Mouse (Mus musculus) CH12.LX (cell line): ENCODE data around the gene H3f3b. TPM values are rescaled to one million over a fixed set of nuclear protein-coding genes. Genes with fewer than 3 reads are reported as not detected.
A peak's percentile ranks its signal among the peaks of the same experiment; 100 is the strongest.

Source experiments
- DNase-seq: peaks from one replicate; pipeline ENCODE4 v3.0.0-alpha.2; 2013; ENCODE audit errors: extremely low read depth
- H3K27ac ChIP-seq: 2 replicates; pipeline ENCODE4 v1.5.1; 2012; ENCODE audit warnings: low read depth, mild to moderate bottlenecking, control low read depth, moderate library complexity; ENCODE audit not compliant: insufficient read depth
- H3K27me3 ChIP-seq: replicated peaks from 2 replicates; pipeline ENCODE3; 2012; ENCODE audit warnings: inconsistent platforms
- H3K36me3 ChIP-seq, 2 experiments: replicated peaks in 1 of 2; 2 replicates each; pipeline versions ENCODE3 to v1.6.1; 2012; ENCODE audit warnings: inconsistent platforms in 1 of 2, low read length in 1 of 2, mild to moderate bottlenecking in 1 of 2, mixed read lengths in 1 of 2, moderate library complexity in 1 of 2; ENCODE audit not compliant: control insufficient read depth in 1 of 2, insufficient read depth in 1 of 2
- H3K4me1 ChIP-seq, 2 experiments: 2 replicates each; pipeline ENCODE4 v1.6.1; 2012; ENCODE audit warnings: inconsistent platforms in 1 of 2, moderate library complexity in 1 of 2; ENCODE audit not compliant: insufficient read depth in 2 of 2, control insufficient read depth in 1 of 2
- H3K4me2 ChIP-seq: 2 replicates; pipeline ENCODE4 v1.6.1; 2012; ENCODE audit warnings: low read depth, mild to moderate bottlenecking, control low read depth; ENCODE audit not compliant: poor library complexity, insufficient read depth, severe bottlenecking
- H3K4me3 ChIP-seq, 3 experiments: fragments of 150-350 bp in 1 of 3; sonication (generic) in 1 of 3; replicated peaks in 1 of 3; 2 replicates each; pipeline versions ENCODE3 to v1.5.1; 2011 to 2012; ENCODE audit warnings: low read depth in 2 of 3, low read length in 2 of 3, mild to moderate bottlenecking in 2 of 3, moderate library complexity in 2 of 3, control low read depth in 1 of 3, improper control_type of control experiment in 1 of 3, inconsistent platforms in 1 of 3, mixed read lengths in 1 of 3; ENCODE audit not compliant: poor library complexity in 1 of 3
- H3K79me2 ChIP-seq: replicated peaks from 2 replicates; pipeline ENCODE4 v1.6.1; 2012; ENCODE audit warnings: mild to moderate bottlenecking, moderate library complexity; ENCODE audit not compliant: control insufficient read depth, poor library complexity, insufficient read depth, severe bottlenecking; ENCODE audit errors: extremely low read depth
- H3K9ac ChIP-seq: 2 replicates; pipeline ENCODE4 v1.6.1; 2012; ENCODE audit warnings: low read depth, mild to moderate bottlenecking, control low read depth, moderate library complexity; ENCODE audit not compliant: insufficient read depth
- H3K9me3 ChIP-seq: replicated peaks from 2 replicates; pipeline ENCODE3; 2012; ENCODE audit warnings: low read length, inconsistent platforms, mixed read lengths
- CHD1 ChIP-seq: IDR thresholded peaks from 2 replicates; pipeline ENCODE4 v1.6.1; 2012; ENCODE audit warnings: low read depth, low read length, improper control_type of control experiment, inconsistent platforms
- CTCF ChIP-seq, 2 experiments: IDR thresholded peaks in 1 of 2; conservative IDR thresholded peaks in 1 of 2; 2 replicates each; pipeline ENCODE4 v1.5.1; 2011 to 2012; ENCODE audit warnings: low read depth in 2 of 2, low read length in 2 of 2, improper control_type of control experiment in 1 of 2, inconsistent platforms in 1 of 2, mild to moderate bottlenecking in 1 of 2, moderate library complexity in 1 of 2
- EP300 ChIP-seq: IDR thresholded peaks from 2 replicates; pipeline ENCODE4 v1.6.1; 2011; ENCODE audit warnings: low read length, improper control_type of control experiment
- JUN ChIP-seq: IDR thresholded peaks from 2 replicates; pipeline ENCODE4 v1.6.1; 2011; ENCODE audit warnings: low read depth, mild to moderate bottlenecking, low read length, improper control_type of control experiment, moderate library complexity; ENCODE audit not compliant: insufficient read depth
- JUND ChIP-seq: conservative IDR thresholded peaks from 2 replicates; pipeline ENCODE4 v1.6.1; 2011; ENCODE audit warnings: low read depth, low read length, improper control_type of control experiment
- MAFK ChIP-seq: IDR thresholded peaks from 2 replicates; pipeline ENCODE4 v1.6.1; 2011; ENCODE audit warnings: low read length, improper control_type of control experiment; ENCODE audit not compliant: insufficient replicate concordance
- MAX ChIP-seq: IDR thresholded peaks from 2 replicates; pipeline ENCODE4 v1.6.1; 2011; ENCODE audit warnings: low read length, improper control_type of control experiment
- MXI1 ChIP-seq: IDR thresholded peaks from 2 replicates; pipeline ENCODE4 v1.6.1; 2011; ENCODE audit warnings: mild to moderate bottlenecking, low read depth, low read length, improper control_type of control experiment
- MYC ChIP-seq: IDR thresholded peaks from 2 replicates; pipeline ENCODE4 v1.6.1; 2011; ENCODE audit warnings: low read depth, mild to moderate bottlenecking, improper control_type of control experiment, low read length
- NELFE ChIP-seq: IDR thresholded peaks from 2 replicates; pipeline ENCODE4 v1.6.1; 2011; ENCODE audit warnings: low read depth, low read length, improper control_type of control experiment
- NRF1 ChIP-seq: IDR thresholded peaks from 2 replicates; pipeline ENCODE4 v1.6.1; 2014; ENCODE audit warnings: low read depth, mild to moderate bottlenecking, inconsistent platforms, low read length, improper control_type of control experiment, moderate library complexity
- PAX5 ChIP-seq: IDR thresholded peaks from 2 replicates; pipeline ENCODE4 v1.6.1; 2012; ENCODE audit warnings: low read length, inconsistent platforms, mixed read lengths
- POLR2AphosphoS2 ChIP-seq: IDR thresholded peaks from 2 replicates; pipeline ENCODE4 v1.6.1; 2011; ENCODE audit warnings: low read depth, low read length, improper control_type of control experiment
- RAD21 ChIP-seq: IDR thresholded peaks from 2 replicates; pipeline ENCODE4 v1.6.1; 2011; ENCODE audit warnings: low read depth, mild to moderate bottlenecking, low read length, improper control_type of control experiment, moderate library complexity
- RCOR1 ChIP-seq: conservative IDR thresholded peaks from 2 replicates; pipeline ENCODE4 v1.6.1; 2012; ENCODE audit warnings: low read depth, mild to moderate bottlenecking, inconsistent platforms, low read length, improper control_type of control experiment
- SMC3 ChIP-seq: IDR thresholded peaks from 2 replicates; pipeline ENCODE4 v1.6.1; 2011; ENCODE audit warnings: low read depth, low read length, improper control_type of control experiment
- UBTF ChIP-seq: IDR thresholded peaks from 2 replicates; pipeline ENCODE4 v1.6.1; 2012; ENCODE audit warnings: low read depth, mild to moderate bottlenecking, inconsistent platforms, low read length, improper control_type of control experiment, moderate library complexity
- USF1 ChIP-seq: IDR thresholded peaks from 2 replicates; pipeline ENCODE4 v1.6.1; 2014; ENCODE audit warnings: low read depth, mild to moderate bottlenecking, inconsistent platforms, low read length, improper control_type of control experiment
- ZC3H11A ChIP-seq: IDR thresholded peaks from 2 replicates; pipeline ENCODE4 v1.6.1; 2012; ENCODE audit warnings: low read depth, mild to moderate bottlenecking, inconsistent platforms, low read length, improper control_type of control experiment
- dilution Hi-C: fragments of 300-500 bp; cut with MboI; formaldehyde crosslinking; loops from 2 replicates; pipeline ENCODE4 v1.14.3; 2020; ENCODE audit warnings: low sequenced_read_pairs; ENCODE audit not compliant: extremely low pct_unique_long_range_greater_than_20kb, extremely low pct_ligation_motif_present
- in situ Hi-C: fragments of 300-500 bp; cut with MboI; formaldehyde crosslinking; loops from 3 replicates; pipeline ENCODE4 v1.14.3; 2019; ENCODE audit warnings: low sequenced_read_pairs, low pct_ligation_motif_present, low pct_unique_long_range_greater_than_20kb, mixed read lengths
- polyA plus RNA-seq: library from polyadenylated mRNA; unstranded; fragments of >175 nt; gene quantifications from 2 replicates; pipeline ENCODE4 v1.2.1, GENCODE M21; 2012; ENCODE audit warnings: low read depth; ENCODE audit not compliant: insufficient read length
- total RNA-seq, 2 experiments: library from RNA; depleted of rRNA; stranded (reverse); fragments of 300-350 nt in 1 of 2; fragments of >200 nt in 1 of 2; gene quantifications; 2 replicates each; pipeline ENCODE4 v1.2.3; 2012 to 2014

H3f3b gene
- total and polyA plus RNA-seq, 3 experiments = 340 to 889 (median 567) TPM

DNA sequence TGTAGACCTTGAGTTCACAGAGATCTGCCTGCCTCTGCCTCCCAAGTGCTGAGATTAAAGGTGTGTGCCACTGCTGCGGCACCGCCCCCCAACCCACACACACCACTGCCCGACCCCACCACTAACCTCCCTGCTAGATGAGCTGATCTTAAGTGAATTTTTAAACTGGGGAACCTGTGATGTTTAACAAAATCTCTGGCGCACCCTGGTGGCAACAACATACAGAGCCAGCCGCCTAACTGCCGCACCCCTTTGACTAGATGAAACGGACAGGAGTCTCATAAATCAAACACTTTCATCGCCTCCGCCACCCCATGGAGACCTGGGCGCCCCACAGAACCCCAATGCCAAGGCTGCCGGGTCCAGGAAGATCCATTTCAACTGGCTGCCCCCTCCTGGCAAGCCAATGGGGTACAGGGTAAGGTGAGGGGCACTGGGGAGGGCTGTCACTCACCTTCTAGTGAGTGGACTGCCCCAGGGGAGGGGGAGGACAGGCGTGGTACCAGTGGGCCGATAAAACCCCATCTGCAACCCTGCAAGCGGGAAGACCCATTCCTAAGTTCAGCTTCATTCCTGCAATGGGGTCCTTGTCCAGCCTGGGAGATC lies 28.1 kb downstream of the H3f3b start:
- Histone ChIP-seq H3K9ac (no peak overlapping the region), H3K4me3 (no peak overlapping the region), H3K9me3 (peaks cover 9% of the 10 kb centered on the region), H3K4me2 (no peak overlapping the region), H3K36me3 (peaks cover 0 to 3% of the 10 kb centered on the region in 2 experiments), H3K27ac (no peak overlapping the region), H3K79me2 (no peaks in the 10 kb centered on the region), H3K4me1 (peaks cover 10 to 21% of the 10 kb centered on the region in 2 experiments), H3K27me3 (peaks cover 5% of the 10 kb centered on the region)
- in situ Hi-C loops (loop anchor here (25.0 kb wide), 1 partner anchor 387 kb away; the partner anchor contains the start of genes Gga3, Mif4gd and Mrps7), dilution Hi-C loops (no loop called here)
- DNase-seq = peak; percentile 86
- TF ChIP-seq NELFE (no peak), JUND (no peak), SMC3 (peak; percentile 91), CTCF (conservative IDR thresholded peaks at IDR 0.05 in 1 of 2, IDR thresholded peaks at IDR 0.05 in 1 of 2; ENCODE audit: low read depth in 2 of 2, low read length in 2 of 2) (peak; percentile 29 to 92; a peak in 3 of 4 replicates), PAX5 (no peak), ZC3H11A (peak; percentile 23; the same call in 1 of the 2 replicates), RAD21 (peak; percentile 83)

GRCm38 (mm10) chr11:115999027-115999426 lies 28.7 kb downstream of the H3f3b start:
- H3K27ac ChIP-seq = no peak overlapping the region
- peaks cover 0 to 3% of the 10 kb centered on the region in 2 experiments for H3K36me3 ChIP-seq
- H3K27me3 ChIP-seq = peaks cover 6% of the 10 kb centered on the region
- dilution Hi-C loops (no loop called here), in situ Hi-C loops (no loop called here)
- DNase-seq = no peak
- no peak overlapping the region for H3K4me3 ChIP-seq
- H3K9me3 ChIP-seq = peaks cover 9% of the 10 kb centered on the region
- H3K4me1 ChIP-seq = peaks cover 10 to 21% of the 10 kb centered on the region in 2 experiments
- H3K4me2 ChIP-seq = no peak overlapping the region
- no peak overlapping the region for H3K9ac ChIP-seq
- TF ChIP-seq POLR2AphosphoS2 (no peak), SMC3 (no peak), NRF1 (no peak), UBTF (no peak), MAX (no peak), RCOR1 (no peak)
- no peaks in the 10 kb centered on the region for H3K79me2 ChIP-seq

GRCm38 (mm10) chr11:115997662-115998061 lies 30.1 kb downstream of the H3f3b start:
- dilution Hi-C loops (no loop called here), in situ Hi-C loops (no loop called here)
- Histone ChIP-seq H3K4me2 (no peak overlapping the region), H3K27ac (no peak overlapping the region), H3K9ac (no peak overlapping the region), H3K4me3 (no peak overlapping the region), H3K36me3 (no peaks in the 10 kb centered on the region), H3K9me3 (no peaks in the 10 kb centered on the region), H3K4me1 (peaks cover 10 to 21% of the 10 kb centered on the region in 2 experiments), H3K79me2 (no peaks in the 10 kb centered on the region), H3K27me3 (peaks cover 10% of the 10 kb centered on the region)
- TF ChIP-seq MYC (no peak), UBTF (no peak), CTCF (conservative IDR thresholded peaks at IDR 0.05 in 1 of 2, IDR thresholded peaks at IDR 0.05 in 1 of 2; ENCODE audit: low read depth in 2 of 2, low read length in 2 of 2) (no peak), MAFK (no peak), CHD1 (no peak), JUN (no peak), EP300 (no peak), NELFE (no peak), MXI1 (no peak), ZC3H11A (no peak), USF1 (no peak)
- DNase-seq = no peak
